Mouse (Mus musculus) limb, embryonic 11.5 days (tissue): ENCODE measurements around the gene Tcaf1. TPM values are rescaled to one million over a fixed set of nuclear protein-coding genes. Genes with fewer than 3 reads are reported as not detected.

ENCODE experiments used
- ATAC-seq: fragments of 200-750 bp; cut with Nextera tagmentation; 2 replicates; pipeline ENCODE4 v1.8.0; 2017; ENCODE audit warnings: low read depth; ENCODE audit not compliant: insufficient number of reproducible peaks, low FRiP score, low TSS enrichment
- DNase-seq: peaks from one replicate; pipeline ENCODE4 v3.0.0-alpha.2; 2015; ENCODE audit warnings: low spot score
- H3K27ac ChIP-seq: fragments of 300-500 bp; sonication (generic); replicated peaks from 2 replicates; pipeline ENCODE4 v1.5.1; 2014; ENCODE audit warnings: low read depth, mild to moderate bottlenecking, low read length
- H3K27me3 ChIP-seq: fragments of 300-500 bp; sonication (generic); 2 replicates; pipeline ENCODE4 v1.6.1; 2014; ENCODE audit warnings: mild to moderate bottlenecking, low read length, mixed read lengths; ENCODE audit not compliant: control insufficient read depth, insufficient read depth
- H3K36me3 ChIP-seq: fragments of 300-500 bp; sonication (generic); 2 replicates; pipeline ENCODE4 v1.6.1; 2014; ENCODE audit warnings: mild to moderate bottlenecking, low read length, moderate library complexity, mixed read lengths; ENCODE audit not compliant: control insufficient read depth, insufficient read depth
- H3K4me1 ChIP-seq: fragments of 300-500 bp; sonication (generic); 2 replicates; pipeline ENCODE4 v1.6.1; 2014; ENCODE audit warnings: low read length, mixed read lengths; ENCODE audit not compliant: control insufficient read depth, insufficient read depth
- H3K4me2 ChIP-seq: fragments of 300-500 bp; sonication (generic); 2 replicates; pipeline ENCODE4 v1.6.1; 2014; ENCODE audit warnings: low read depth, mild to moderate bottlenecking, moderate library complexity; ENCODE audit not compliant: severe bottlenecking
- H3K4me3 ChIP-seq: fragments of 300-500 bp; sonication (generic); 2 replicates; pipeline ENCODE4 v1.5.1; 2014; ENCODE audit warnings: low read depth, low read length
- H3K9ac ChIP-seq: fragments of 300-500 bp; sonication (generic); 2 replicates; pipeline ENCODE4 v1.6.1; 2014; ENCODE audit warnings: mild to moderate bottlenecking, low read length
- H3K9me3 ChIP-seq: fragments of 300-500 bp; sonication (generic); 2 replicates; pipeline ENCODE4 v1.6.1; 2016; ENCODE audit warnings: low read length; ENCODE audit not compliant: control insufficient read depth
- WGBS: fragments of 180-500 bp; shearing (Covaris S2); extraction: QIAGEN DNeasy Blood & Tissue Kit; methylation state at CpG from one replicate; pipeline ENCODE4 v1.1.7; 2014; 5-methylcytosine and 5-hydroxymethylcytosine counted together
- polyA plus RNA-seq: library from polyadenylated mRNA; unstranded; fragments of >200 nt; fragmentation: Nextera tagmentation; extraction: Ambion mirVana; gene quantifications from 2 replicates; pipeline ENCODE4 v1.2.1, GENCODE M21; 2014

The Tcaf1 gene
- polyA plus RNA-seq, 1 experiment from 2014 or later = 87.0 TPM

DNA sequence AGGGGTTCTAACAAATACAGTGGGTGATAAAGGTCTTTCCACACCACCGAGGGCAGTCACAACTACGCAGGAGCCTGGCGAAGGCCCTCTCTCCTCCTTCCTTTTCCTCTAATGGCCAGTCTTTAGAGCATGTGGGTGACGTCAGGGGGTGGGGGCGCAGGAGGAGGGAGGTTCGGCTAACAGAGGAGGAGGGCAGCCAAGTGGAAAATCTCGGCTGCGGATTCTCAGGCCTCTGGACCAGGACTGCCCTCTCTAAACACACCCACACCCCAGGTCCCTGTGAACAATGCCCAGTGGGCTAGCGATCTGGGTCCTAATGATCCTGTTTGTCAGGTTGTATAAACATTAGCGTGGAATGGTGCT is 17.8 kb downstream of the Tcaf1 start:
- peak overlapping the region; percentile 78 for H3K4me2 ChIP-seq
- H3K27ac ChIP-seq = peak overlapping the region; percentile 87
- no peaks in the 10 kb centered on the region for H3K27me3 ChIP-seq
- no peaks in the 10 kb centered on the region; the same call in 1 of the 2 replicates for H3K4me1 ChIP-seq
- H3K36me3 ChIP-seq = no peaks in the 10 kb centered on the region
- no peaks in the 10 kb centered on the region for H3K9me3 ChIP-seq
- DNase-seq (peak; percentile 83), ATAC-seq (peak; percentile 86)
- under 1% methylated on average over 9 of the region's 10 CpGs for WGBS
- H3K9ac ChIP-seq = peak overlapping the region; percentile 84
- peak overlapping the region; percentile 70 for H3K4me3 ChIP-seq

DNA sequence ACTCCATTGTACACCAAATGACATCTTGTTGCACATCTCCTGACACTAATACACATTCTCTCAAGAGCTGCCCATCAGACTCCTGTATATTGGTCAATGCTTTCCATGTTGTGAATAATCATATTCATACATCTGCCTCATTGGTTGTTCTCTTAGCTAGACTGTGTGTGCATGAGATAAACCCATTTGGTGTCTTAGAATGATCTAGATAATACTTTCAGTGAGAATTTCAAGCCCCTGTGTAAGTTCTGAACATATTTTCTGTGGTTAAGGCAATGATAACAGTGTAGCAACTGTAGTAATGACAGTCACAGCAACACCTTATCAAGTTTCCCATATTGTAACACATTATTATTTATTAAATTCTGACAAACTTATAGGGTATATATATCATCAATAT is 20.1 kb downstream of the Tcaf1 start:
- ATAC-seq = no peak
- H3K27me3 ChIP-seq = no peaks in the 10 kb centered on the region
- H3K4me2 ChIP-seq = no peak overlapping the region
- no peak overlapping the region for H3K9ac ChIP-seq
- no peaks in the 10 kb centered on the region; the same call in 1 of the 2 replicates for H3K4me1 ChIP-seq
- no peaks in the 10 kb centered on the region for H3K36me3 ChIP-seq
- no peaks in the 10 kb centered on the region for H3K9me3 ChIP-seq
- no peak for DNase-seq
- no peak overlapping the region for H3K27ac ChIP-seq
- H3K4me3 ChIP-seq = no peak overlapping the region

DNA sequence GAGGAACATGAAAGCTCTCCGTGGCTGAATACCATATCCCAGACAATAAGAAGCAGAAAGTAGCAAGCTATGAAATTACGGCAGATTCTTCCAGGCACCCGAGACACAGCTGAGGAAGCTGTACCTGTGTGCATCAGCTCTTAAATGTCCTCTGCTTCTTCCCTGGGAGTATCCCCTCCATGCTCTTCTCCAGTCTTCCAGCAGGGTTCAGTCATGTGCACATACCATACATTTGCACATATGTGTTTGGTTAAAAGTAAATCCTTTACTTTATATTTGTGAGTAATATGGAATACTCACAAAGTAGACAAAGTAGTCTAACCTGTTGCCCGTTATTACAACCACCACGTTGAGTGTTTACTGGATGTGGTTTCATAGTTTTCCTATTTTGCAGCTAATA is 22.0 kb downstream of the Tcaf1 start:
- WGBS = 84% methylated on average over 5 of the region's 5 CpGs

DNA sequence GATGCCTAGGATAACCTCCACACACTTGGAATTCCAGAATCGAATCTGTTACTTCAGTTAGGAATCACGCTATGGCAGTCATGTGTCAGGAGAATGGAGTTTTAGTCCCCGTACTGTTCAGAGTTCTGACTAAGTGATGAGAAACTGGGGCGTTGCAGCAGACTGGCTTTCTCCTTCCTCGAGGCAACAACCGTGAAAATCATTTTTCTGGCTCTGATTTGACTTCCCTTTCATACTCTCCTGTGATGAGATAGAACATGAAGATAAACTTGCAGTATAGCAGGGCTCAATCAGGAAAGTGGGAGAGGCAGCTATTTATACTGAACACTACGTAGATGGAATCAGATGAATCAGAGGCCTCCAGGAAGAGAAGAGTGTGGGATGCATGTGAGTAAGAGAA is 29.8 kb downstream of the Tcaf1 start:
- ATAC-seq (no peak), DNase-seq (no peak)
- H3K4me3 ChIP-seq = no peak overlapping the region
- H3K4me2 ChIP-seq = no peak overlapping the region
- H3K27ac ChIP-seq = no peak overlapping the region
- WGBS = 92% methylated on average over 7 of the region's 7 CpGs
- H3K36me3 ChIP-seq = peaks cover 18% of the 10 kb centered on the region
- no peaks in the 10 kb centered on the region for H3K27me3 ChIP-seq
- H3K9ac ChIP-seq = no peak overlapping the region
- H3K9me3 ChIP-seq = no peaks in the 10 kb centered on the region
- H3K4me1 ChIP-seq = no peaks in the 10 kb centered on the region

More for the DNA sequence above, 22.0 kb downstream of the Tcaf1 start:
- DNase-seq (no peak), ATAC-seq (no peak)
- no peaks in the 10 kb centered on the region for H3K27me3 ChIP-seq
- H3K36me3 ChIP-seq = no peaks in the 10 kb centered on the region
- no peak overlapping the region for H3K9ac ChIP-seq
- no peak overlapping the region for H3K4me2 ChIP-seq
- no peaks in the 10 kb centered on the region; the same call in 1 of the 2 replicates for H3K4me1 ChIP-seq
- H3K4me3 ChIP-seq = no peak overlapping the region
- H3K9me3 ChIP-seq = no peaks in the 10 kb centered on the region
- H3K27ac ChIP-seq = no peak overlapping the region

- H3K27me3 ChIP-seq = no peaks in the 10 kb centered on the region
- ATAC-seq (no peak), DNase-seq (no peak)
- no peaks in the 10 kb centered on the region for H3K9me3 ChIP-seq
- WGBS = 92% methylated on average over 3 of the region's 3 CpGs
- H3K4me3 ChIP-seq = no peak overlapping the region
- H3K4me1 ChIP-seq = no peaks in the 10 kb centered on the region
- H3K27ac ChIP-seq = no peak overlapping the region
- no peak overlapping the region for H3K9ac ChIP-seq
- peaks cover 25% of the 10 kb centered on the region for H3K36me3 ChIP-seq
- no peak overlapping the region for H3K4me2 ChIP-seq
These were observed 33.9 kb downstream of the Tcaf1 start for GRCm38 (mm10) chr6:42676011-42676410.

- Histone ChIP-seq H3K27me3 (no peaks in the 10 kb centered on the region), H3K27ac (no peak overlapping the region), H3K4me1 (no peaks in the 10 kb centered on the region), H3K36me3 (peaks cover 18% of the 10 kb centered on the region), H3K4me2 (no peak overlapping the region), H3K9ac (no peak overlapping the region), H3K4me3 (no peak overlapping the region), H3K9me3 (no peaks in the 10 kb centered on the region)
- DNase-seq (no peak), ATAC-seq (no peak)
- WGBS = 93% methylated on average over 1 of the region's 1 CpGs
These were observed 38.1 kb downstream of the Tcaf1 start for GRCm38 (mm10) chr6:42671767-42672166.

DNA sequence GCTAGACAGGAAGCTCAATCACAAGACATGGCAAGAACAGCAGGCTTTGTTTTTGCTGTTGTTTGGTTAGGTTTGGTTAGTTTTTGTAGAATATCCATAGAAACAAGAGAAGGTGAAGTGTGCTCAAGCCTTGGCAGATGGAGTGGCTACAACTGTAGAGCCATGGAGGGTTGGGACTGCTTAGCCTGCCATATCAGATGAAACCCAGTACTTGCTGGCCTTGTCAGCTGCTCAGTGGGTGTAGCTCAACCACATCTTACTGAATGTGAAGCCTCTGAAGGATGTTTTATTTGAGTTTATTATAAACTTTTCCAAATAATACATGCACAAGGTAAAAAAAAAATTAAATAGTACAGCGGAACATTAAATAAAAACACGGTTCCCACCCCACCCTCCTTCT is 42.2 kb downstream of the Tcaf1 start:
- Histone ChIP-seq H3K4me2 (no peak overlapping the region), H3K27ac (no peak overlapping the region), H3K4me3 (no peak overlapping the region), H3K4me1 (no peaks in the 10 kb centered on the region), H3K9me3 (no peaks in the 10 kb centered on the region), H3K36me3 (peaks cover 2% of the 10 kb centered on the region; the same call in 1 of the 2 replicates), H3K9ac (no peak overlapping the region), H3K27me3 (no peaks in the 10 kb centered on the region)
- DNase-seq (no peak), ATAC-seq (no peak)
- WGBS = 92% methylated on average over 2 of the region's 2 CpGs

DNA sequence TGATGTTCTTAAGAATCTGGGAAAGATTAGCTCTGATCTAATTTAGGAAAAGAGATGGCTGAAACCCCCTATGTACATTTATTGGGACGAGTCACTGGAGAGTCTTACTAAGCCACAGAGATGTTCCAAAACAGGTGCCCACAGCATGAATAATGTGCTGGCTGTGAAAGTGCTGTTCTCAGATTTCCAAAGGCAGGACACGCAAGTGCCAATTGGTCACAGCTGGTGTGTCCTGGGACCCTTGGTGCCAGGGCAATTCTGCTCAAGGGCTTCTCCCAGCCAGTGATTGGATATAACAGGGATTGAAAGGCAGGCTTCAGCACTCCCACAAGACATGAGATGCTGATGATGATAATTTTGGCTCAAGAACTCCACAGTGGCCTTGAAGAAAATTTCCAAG is 48.1 kb downstream of the Tcaf1 start:
- Histone ChIP-seq H3K27me3 (no peaks in the 10 kb centered on the region), H3K9ac (no peak overlapping the region), H3K27ac (no peak overlapping the region), H3K4me3 (no peak overlapping the region), H3K9me3 (no peaks in the 10 kb centered on the region), H3K4me1 (no peaks in the 10 kb centered on the region), H3K36me3 (no peaks in the 10 kb centered on the region), H3K4me2 (no peak overlapping the region)
- ATAC-seq (no peak), DNase-seq (no peak)
- whole genome bisulfite sequencing = 37% methylated on average over 2 of the region's 2 CpGs

DNA sequence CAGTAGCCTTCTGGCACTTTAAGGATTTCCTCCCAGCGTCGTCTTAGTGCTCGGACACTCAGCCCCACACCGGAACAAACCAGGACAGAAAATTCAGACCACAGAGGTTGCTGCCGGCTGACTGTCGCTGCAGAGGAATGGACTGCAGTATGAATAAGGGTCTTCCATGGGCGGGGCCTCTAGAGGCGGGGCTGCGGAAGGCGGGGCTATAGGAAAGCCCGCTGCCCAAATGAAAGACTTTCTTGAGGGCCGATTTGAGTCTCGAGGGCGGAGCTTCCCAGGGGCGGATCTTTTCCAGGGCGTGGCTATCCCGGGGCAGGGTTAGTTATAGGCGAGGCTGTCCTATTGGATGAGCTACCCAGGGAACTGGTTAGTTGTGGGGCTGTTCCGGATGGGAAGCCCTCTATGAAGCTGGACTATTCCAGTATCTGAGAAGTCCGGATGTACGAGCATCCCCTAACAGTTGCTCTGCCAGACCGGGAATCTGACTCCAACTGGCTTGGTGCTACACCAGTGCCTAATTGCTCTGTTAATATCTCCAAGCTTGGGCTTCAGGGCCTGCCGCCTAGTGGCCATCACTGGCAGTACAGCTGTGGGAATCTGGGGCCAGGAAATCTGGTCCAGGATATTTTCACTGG is 64.9 kb downstream of the Tcaf1 start, which contains the start of gene Tcaf2:
TSS of gene Tcaf2 (minus strand) at position 343 of the 638 bp plus-strand sequence.
- H3K4me3 ChIP-seq = peak within 1 kb of the TSS; percentile 16
- no peaks in the 10 kb centered on the region for H3K4me1 ChIP-seq
- DNase-seq (peak; percentile 92), ATAC-seq (peak; percentile 100)
- H3K27me3 ChIP-seq = no peaks in the 10 kb centered on the region
- under 1% methylated on average over 23 of the region's 23 CpGs for WGBS
- H3K9me3 ChIP-seq = no peaks in the 10 kb centered on the region
- no peak within 1 kb of the TSS for H3K9ac ChIP-seq
- H3K36me3 ChIP-seq = no peaks in the 10 kb centered on the region
- no peak within 1 kb of the TSS for H3K27ac ChIP-seq
- peak within 1 kb of the TSS; percentile 32; the same call in 1 of the 2 replicates for H3K4me2 ChIP-seq
